Mouse (Mus musculus) adipocyte (in vitro differentiated cells): Measurements from ENCODE around the gene Igsf3.

ENCODE experiments used
- DNase-seq: peaks from one replicate; pipeline ENCODE4 v3.0.0-alpha.2; 2016; ENCODE audit warnings: low spot score

Gene Igsf3

DNA sequence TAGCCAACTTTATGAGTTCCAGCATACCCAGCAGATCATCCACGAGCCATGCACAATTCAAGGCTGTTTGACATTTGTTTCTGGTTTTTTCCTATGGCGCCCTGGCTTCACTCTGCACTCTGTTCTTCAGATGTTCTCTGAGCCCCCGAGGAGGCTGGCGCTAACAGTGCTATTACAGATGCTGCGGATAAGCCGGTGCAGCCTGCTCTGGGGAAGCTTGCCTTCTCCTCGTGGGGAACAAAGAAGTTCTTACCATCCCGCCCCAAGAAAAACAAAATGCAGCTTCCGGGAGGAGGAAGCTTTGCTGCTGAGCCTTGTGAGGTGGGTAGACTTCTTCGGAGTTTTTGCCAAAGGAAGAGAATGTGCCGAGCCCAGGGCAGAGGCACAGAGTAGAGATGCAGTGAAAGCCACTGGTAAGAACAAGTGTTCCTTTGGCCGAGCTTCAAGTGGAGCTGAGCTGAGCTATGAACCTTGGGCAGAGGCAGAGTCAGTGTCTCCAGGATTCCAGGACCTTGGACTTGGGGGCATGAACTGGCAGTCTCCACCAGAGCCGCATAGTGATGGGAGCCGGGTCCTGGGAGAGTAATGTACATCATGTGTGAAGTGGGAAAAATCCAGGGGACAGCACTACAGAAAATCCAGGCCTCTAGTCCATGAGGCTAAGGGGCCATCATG lies 125.3 kb downstream of the Igsf3 start:
- no peak for DNase-seq

DNA sequence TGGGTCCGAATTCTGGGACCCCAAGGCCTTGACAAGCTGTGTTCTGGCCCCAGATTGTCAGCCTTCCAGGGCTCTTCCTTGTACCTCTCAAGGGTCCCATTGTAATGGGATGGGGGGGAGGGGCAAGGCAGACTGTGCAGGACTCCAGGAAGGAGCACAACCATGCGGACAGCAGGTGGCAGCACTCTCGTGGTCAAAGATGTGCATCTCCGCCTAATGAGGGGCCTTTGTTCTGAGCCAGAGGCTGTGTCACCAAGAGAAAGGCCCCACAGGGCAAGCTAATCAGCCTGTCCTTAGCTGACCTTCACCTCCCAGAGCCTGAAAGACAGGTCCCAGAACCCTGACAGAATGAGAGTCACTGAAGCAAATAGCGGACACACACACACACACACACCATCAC lies 129.3 kb downstream of the Igsf3 start:
- peak; percentile 80 for DNase-seq

DNA sequence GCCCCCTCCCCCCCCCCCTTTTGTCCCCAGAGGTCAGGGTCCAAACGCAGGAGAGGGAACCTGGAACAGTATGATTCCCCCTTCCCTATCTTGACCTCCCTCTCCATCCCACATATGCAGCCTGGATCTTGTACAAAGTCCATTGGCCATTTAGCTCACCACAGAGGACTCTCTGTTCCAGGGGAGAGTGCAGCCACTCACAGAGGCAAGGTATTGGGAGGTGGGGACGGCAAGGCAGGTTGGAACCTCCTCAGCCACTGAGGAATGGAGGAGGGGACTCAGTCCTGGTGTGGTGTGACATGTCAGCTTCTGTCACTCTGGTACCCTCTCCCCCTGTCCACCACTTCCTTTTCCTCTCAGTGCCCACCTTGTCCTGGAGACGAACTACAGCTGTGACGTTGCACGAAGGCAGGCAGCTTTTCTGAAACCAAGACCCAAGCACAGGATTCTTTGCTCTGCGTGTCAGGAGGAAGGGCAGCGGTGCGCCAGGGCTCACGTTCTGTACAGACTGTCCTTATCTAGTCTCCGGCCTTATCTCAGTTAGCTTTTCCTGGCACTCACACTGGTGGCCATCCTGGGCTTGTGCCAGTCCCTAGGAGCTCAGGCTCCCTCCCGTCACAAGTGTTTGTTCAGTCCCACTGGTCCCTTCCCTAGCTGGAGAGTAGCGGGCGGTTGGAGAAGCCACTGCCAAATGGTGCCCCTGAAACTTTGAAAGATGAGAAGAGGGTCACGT lies 130.3 kb downstream of the Igsf3 start:
- no peak for DNase-seq

DNA sequence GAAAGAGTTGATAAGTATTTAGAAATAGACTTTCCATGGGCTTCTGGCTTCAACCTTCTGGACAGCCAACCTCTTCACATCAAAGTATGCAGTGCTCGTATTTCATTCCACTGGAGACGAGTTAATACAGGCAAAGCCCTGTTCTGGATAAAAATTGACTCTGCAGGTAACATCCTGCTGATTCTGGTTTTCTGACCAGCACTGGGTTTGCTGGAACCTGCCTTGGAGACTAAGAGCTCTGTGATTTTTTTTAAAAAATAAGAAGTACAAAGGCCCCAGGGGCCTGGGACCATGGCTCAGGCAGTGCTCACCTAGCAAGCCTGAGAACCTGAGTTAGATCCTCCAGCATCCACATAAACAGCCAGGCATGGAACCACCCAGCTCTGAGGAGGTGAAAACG lies 130.9 kb downstream of the Igsf3 start:
- no peak for DNase-seq

DNA sequence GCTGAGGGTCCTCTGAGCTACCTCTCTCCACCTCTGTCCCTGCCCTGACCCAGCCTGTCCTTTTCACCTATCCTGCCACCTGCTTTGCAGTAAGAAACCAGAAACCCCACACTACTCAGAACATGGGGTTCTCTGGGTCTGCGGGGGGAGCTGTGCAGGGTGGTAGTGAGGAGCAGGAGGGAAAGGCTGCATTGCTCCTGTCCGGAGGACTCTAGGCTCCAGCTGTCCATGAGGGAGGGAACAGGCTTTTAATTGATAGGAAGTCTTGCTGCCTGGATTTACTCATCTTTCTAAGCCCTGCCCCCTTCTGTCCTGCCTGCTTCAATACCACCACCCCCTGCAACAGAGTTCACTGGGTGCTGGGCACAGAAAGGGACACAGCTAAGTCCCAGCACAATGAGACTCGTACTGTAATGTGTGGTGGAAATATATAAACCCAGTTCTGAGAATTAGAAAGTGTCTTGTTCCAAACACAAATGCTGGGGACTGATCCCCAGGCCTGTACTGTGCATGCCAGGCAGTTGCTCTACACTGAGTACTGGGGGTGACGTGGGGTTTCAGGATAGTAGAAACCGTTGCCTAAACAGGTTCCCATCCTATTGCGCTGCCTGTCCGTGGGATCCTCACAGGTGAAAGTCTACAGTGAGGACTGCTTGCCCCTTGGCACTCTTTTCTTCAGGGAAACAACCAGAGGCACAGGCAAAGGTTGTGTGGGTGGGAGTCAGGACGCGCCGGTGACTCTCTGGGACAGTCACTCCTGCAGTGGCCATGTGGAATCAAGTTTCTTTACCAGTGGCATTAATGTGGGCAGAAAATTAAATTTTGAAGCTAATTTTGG lies 133.0 kb downstream of the Igsf3 start:
- no peak for DNase-seq

DNA sequence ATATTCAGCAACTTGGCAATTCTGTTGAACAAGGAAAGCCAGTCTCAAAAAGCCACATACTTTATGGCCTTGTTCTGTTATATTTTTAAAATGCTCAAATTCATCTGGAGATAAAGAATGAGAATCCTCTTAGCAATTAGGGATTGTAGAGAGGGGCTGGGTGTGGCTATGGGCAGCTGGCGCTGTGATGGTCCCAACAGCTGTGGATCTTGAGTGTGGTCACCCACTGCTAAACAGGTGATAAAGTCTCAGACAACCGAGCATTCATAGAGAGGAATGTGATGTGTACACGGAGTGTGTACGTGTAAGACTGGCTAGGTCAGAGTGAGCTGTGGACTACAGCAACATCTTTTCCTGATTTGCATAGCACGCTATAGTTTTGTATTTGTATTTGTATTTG lies 133.7 kb downstream of the Igsf3 start:
- no peak for DNase-seq
